Mouse (Mus musculus) heart, adult 2 months (tissue): ENCODE data around the gene Fhl2. TPM values are rescaled to one million over a fixed set of nuclear protein-coding genes. Genes with fewer than 3 reads are reported as not detected.
A peak's percentile ranks its signal among the peaks of the same experiment; 100 is the strongest.

Experiments used
- DNase-seq, 2 experiments: peaks; one replicate each; pipeline ENCODE4 v3.0.0; 2021
- H3K27ac ChIP-seq: fragments of 200-600 bp; 2 replicates; pipeline ENCODE4 v1.8.1; 2022
- H3K27me3 ChIP-seq: fragments of 200-500 bp; 2 replicates; pipeline ENCODE4 v1.6.1; 2012; ENCODE audit warnings: mild to moderate bottlenecking, low read length, inconsistent platforms, mixed read lengths; ENCODE audit not compliant: control insufficient read depth, insufficient read depth
- H3K36me3 ChIP-seq: fragments of 200-500 bp; 2 replicates; pipeline ENCODE4 v1.6.1; 2012; ENCODE audit warnings: low read length, inconsistent platforms; ENCODE audit not compliant: control insufficient read depth, insufficient read depth
- H3K4me1 ChIP-seq: fragments of 200-500 bp; 2 replicates; pipeline ENCODE4 v1.6.1; 2011; ENCODE audit warnings: low read length; ENCODE audit not compliant: control insufficient read depth, insufficient read depth
- H3K4me3 ChIP-seq: fragments of 200-600 bp; 2 replicates; pipeline ENCODE4 v1.8.1; 2022
- H3K79me2 ChIP-seq: fragments of 200-500 bp; replicated peaks from 2 replicates; pipeline ENCODE4 v1.6.1; 2012; ENCODE audit warnings: mild to moderate bottlenecking, inconsistent platforms, low read length, moderate library complexity, mixed read lengths; ENCODE audit not compliant: control insufficient read depth, insufficient read depth
- H3K9ac ChIP-seq: fragments of 200-500 bp; 2 replicates; pipeline ENCODE4 v1.6.1; 2012; ENCODE audit warnings: low read depth, mild to moderate bottlenecking, control low read depth, inconsistent platforms, low read length, mixed read lengths
- CTCF ChIP-seq: fragments of 200-600 bp; IDR thresholded peaks from 2 replicates; pipeline ENCODE4 v1.8.1; 2022; ENCODE audit warnings: antibody characterized with exemption, mild to moderate bottlenecking, moderate library complexity
- EP300 ChIP-seq: fragments of 200-500 bp; IDR thresholded peaks from 2 replicates; pipeline ENCODE4 v1.6.1; 2011; ENCODE audit warnings: low read depth, low read length, control low read depth; ENCODE audit not compliant: insufficient read depth
- POLR2A ChIP-seq: fragments of 200-500 bp; IDR thresholded peaks from 2 replicates; pipeline ENCODE4 v1.6.1; 2011; ENCODE audit warnings: mild to moderate bottlenecking, low read depth, low read length, control low read depth; ENCODE audit not compliant: insufficient read depth
- WGBS: fragments of 180-500 bp; shearing (Covaris S2); methylation state at CpG from one replicate; pipeline ENCODE4 v1.1.7; 2018; 5-methylcytosine and 5-hydroxymethylcytosine counted together
- intact Hi-C: fragments of 180-260 bp; cut with DNase I; formaldehyde crosslinking; loops from one replicate; pipeline ENCODE4 v1.15.1; 2025
- polyA plus RNA-seq: library from polyadenylated mRNA; depleted of rRNA; stranded (reverse); fragments of >200 nt; gene quantifications from 2 replicates; pipeline ENCODE4 v1.2.3, GENCODE M21; 2012
- total RNA-seq, 2 experiments: library from RNA; stranded (reverse); gene quantifications; 2 replicates each; pipeline ENCODE4 v1.2.3; 2021

Gene Fhl2
- total and polyA plus RNA-seq, 3 experiments: 1,721 to 1,853 (median 1,764) TPM

DNA sequence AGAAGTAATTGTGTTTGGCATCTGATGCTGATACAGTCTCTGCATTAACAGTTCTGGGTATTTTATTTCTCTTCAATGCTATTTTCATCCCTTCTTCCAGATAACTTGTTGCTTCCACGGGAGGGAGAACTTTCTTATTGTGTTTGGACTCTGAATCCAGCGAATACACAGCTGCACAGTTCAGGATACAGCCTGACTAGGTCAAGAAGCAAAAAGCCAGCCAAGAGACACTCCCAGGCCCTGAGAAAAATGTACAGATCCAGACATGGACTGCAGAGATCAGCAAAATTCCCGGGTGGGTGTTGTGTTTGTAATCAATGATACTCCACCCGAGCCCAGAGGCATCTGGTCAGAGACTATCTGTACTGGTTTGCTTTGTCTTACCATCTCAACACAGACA is 37.4 kb downstream of the Fhl2 start:
- no peak overlapping the region for H3K9ac ChIP-seq
- no peak for DNase-seq

DNA sequence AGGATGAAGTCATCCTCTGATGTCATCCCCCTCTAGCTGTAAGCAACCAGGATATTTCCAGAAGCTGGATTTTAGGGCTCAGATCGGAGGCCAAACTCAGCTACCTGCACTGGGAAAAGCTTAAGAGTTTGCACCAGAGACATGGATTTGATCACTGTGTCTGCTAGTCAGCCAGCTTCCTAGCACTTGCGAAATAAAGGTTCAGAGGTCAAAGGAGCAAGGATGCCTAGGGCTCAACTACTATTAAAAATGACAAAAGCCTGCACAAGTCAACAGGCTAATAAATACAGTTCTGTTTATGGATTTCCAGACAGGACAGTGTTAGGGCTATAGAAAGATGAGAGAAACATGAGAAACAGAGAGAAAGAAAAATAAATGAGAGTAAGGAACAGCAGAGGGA is 38.9 kb downstream of the Fhl2 start:
- intact Hi-C loops: no loop called here
- H3K36me3 ChIP-seq: peaks cover 68% of the 10 kb centered on the region
- H3K4me3 ChIP-seq: no peak overlapping the region
- peaks cover 10% of the 10 kb centered on the region for H3K4me1 ChIP-seq
- H3K9ac ChIP-seq: no peak overlapping the region
- H3K27me3 ChIP-seq: no peaks in the 10 kb centered on the region
- TF ChIP-seq CTCF: no peak
- TF ChIP-seq POLR2A: peak; percentile 4; the same call in 1 of the 2 replicates
- TF ChIP-seq EP300: no peak
- H3K79me2 ChIP-seq: no peaks in the 10 kb centered on the region
- DNase-seq: no peak
- H3K27ac ChIP-seq: no peak overlapping the region; the same call in 1 of the 2 replicates
- 68% methylated on average over 2 of the region's 2 CpGs for WGBS

More for the DNA sequence above, 37.4 kb downstream of the Fhl2 start:
- Histone ChIP-seq H3K27ac (peak overlapping the region; percentile 20; the same call in 1 of the 2 replicates), H3K36me3 (peaks cover 55% of the 10 kb centered on the region), H3K27me3 (no peaks in the 10 kb centered on the region), H3K4me1 (peaks cover 10% of the 10 kb centered on the region), H3K79me2 (no peaks in the 10 kb centered on the region), H3K4me3 (no peak overlapping the region)
- no peak for TF ChIP-seq CTCF
- intact Hi-C loops: no loop called here
- 18% methylated on average over 4 of the region's 4 CpGs for WGBS

DNA sequence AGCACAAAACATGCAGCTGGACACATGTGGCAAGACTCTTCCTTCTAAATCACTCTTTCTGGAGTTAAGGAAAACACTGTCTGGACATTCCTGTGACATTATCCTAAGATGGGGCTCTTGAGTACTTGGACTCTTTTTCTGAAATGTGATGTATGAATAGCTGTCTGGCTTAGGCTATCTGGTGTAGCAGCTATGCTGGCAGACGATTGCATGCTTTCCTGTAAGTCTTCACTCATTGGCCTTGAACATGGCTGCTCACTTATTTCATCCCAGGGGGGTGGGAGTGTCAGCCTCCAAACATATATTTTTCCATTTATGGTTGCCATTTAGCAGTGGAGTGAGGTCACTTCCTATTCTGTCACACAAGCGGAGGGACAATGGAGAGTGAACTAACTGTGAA is 42.3 kb downstream of the Fhl2 start:
- intact Hi-C loops: no loop called here
- H3K4me1 ChIP-seq: peaks cover 6% of the 10 kb centered on the region
- H3K27me3 ChIP-seq: no peaks in the 10 kb centered on the region
- H3K9ac ChIP-seq: no peak overlapping the region
- H3K36me3 ChIP-seq: peaks cover 73% of the 10 kb centered on the region
- DNase-seq: no peak
- H3K4me3 ChIP-seq: no peak overlapping the region
- H3K27ac ChIP-seq: no peak overlapping the region; the same call in 1 of the 2 replicates
- TF ChIP-seq CTCF (no peak), EP300 (0 out of 2 replicates have a peak, but pooled peaks have one; percentile 9), POLR2A (peak; percentile 45; the same call in 1 of the 2 replicates)
- no peaks in the 10 kb centered on the region for H3K79me2 ChIP-seq
- WGBS: 20% methylated on average over 2 of the region's 2 CpGs

DNA sequence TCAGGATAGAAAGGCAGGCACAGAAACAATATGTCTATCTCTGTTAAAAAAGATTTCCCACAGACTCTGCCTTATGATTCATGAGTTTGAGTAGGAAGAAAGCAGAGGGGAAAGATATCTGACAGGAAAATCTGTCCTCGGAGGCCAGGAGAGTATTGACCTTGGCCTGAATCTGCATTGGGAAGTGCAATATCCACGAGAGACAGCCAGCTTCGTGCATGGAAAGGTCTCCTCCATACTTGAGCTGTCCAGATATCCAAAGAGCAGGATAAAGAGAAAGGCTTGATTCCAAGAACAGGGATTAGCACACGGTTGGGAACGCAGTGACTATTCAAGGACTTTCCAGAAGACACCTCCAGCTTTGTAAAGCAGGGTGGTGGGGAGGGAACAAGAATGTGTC is 43.2 kb downstream of the Fhl2 start:
- H3K27me3 ChIP-seq: no peaks in the 10 kb centered on the region
- no peak for DNase-seq
- WGBS: 23% methylated on average over 5 of the region's 5 CpGs
- no peak overlapping the region for H3K9ac ChIP-seq
- H3K79me2 ChIP-seq: no peaks in the 10 kb centered on the region
- H3K27ac ChIP-seq: peak overlapping the region; percentile 42; the same call in 1 of the 2 replicates
- intact Hi-C loops: no loop called here
- TF ChIP-seq POLR2A (no peak; the same call in 1 of the 2 replicates), CTCF (no peak), EP300 (no peak; the same call in 1 of the 2 replicates)
- H3K36me3 ChIP-seq: peaks cover 71% of the 10 kb centered on the region
- peaks cover 8% of the 10 kb centered on the region for H3K4me1 ChIP-seq
- H3K4me3 ChIP-seq: no peak overlapping the region

DNA sequence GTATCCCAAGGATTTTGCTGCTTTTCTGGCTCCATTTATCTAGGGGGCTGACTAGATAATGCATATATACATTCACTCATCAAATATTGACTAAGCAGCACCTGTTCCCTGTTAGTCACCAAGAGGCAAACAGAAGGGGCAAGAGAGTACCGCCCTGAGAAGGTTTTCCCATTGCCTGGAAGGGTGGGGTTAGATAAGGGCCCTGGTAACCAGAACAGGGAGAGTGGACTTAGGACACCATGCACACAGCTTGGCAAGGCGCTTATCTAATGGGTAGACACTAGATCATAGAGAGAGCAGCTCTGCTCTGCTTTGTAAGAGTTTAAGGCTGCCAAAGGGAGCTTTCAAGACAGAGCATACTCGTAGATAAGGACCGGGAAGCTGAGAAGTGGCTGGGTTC is 44.2 kb downstream of the Fhl2 start:
- peaks cover 8% of the 10 kb centered on the region for H3K4me1 ChIP-seq
- no peak overlapping the region for H3K4me3 ChIP-seq
- DNase-seq: no peak
- 66% methylated on average over 4 of the region's 4 CpGs for WGBS
- intact Hi-C loops: no loop called here
- H3K36me3 ChIP-seq: peaks cover 70% of the 10 kb centered on the region
- H3K27ac ChIP-seq: peak overlapping the region; percentile 42
- TF ChIP-seq CTCF (no peak), EP300 (no peak), POLR2A (no peak)
- H3K9ac ChIP-seq: no peak overlapping the region
- no peaks in the 10 kb centered on the region for H3K79me2 ChIP-seq
- H3K27me3 ChIP-seq: no peaks in the 10 kb centered on the region

DNA sequence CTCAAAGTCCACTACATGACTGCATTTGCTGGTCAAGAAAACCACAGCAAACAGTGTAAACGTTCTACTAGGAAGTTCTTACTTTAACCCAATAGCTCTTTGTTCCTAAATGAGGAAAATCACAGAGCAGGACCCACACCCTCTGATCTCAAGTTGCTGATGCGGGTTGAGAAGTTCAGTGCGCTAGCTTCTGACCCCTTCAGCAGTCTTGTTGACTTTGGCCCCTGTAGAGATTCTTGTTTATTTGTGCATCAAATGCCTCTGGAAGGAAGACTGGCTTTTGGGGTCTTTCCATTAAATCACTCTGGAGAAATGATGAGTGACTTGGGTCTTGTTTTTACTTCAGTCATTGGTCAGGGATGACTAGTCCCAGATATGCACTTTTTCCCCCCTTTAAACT is 46.6 kb downstream of the Fhl2 start:
- Histone ChIP-seq H3K27ac (no peak overlapping the region), H3K27me3 (no peaks in the 10 kb centered on the region), H3K4me3 (no peak overlapping the region), H3K4me1 (peaks cover 7% of the 10 kb centered on the region; the same call in 1 of the 2 replicates), H3K79me2 (no peaks in the 10 kb centered on the region), H3K9ac (no peak overlapping the region), H3K36me3 (peaks cover 73% of the 10 kb centered on the region)
- no peak for DNase-seq
- TF ChIP-seq EP300 (peak; percentile 46; the same call in 1 of the 2 replicates), POLR2A (no peak)
- intact Hi-C loops: no loop called here
- 42% methylated on average over 3 of the region's 3 CpGs for WGBS
